Mouse (Mus musculus) WW6 (cell line): ENCODE results near the gene Vars.
"Not testable (repeated sequence)": the region's sequence is repeated elsewhere in the genome, so short reads cannot be mapped to it uniquely, and the experiment has no call there.

Source experiments
- DNase-seq: peaks from one replicate; pipeline ENCODE4 v3.0.0-alpha.2; 2013; ENCODE audit warnings: low read depth, low spot score

Gene Vars

DNA sequence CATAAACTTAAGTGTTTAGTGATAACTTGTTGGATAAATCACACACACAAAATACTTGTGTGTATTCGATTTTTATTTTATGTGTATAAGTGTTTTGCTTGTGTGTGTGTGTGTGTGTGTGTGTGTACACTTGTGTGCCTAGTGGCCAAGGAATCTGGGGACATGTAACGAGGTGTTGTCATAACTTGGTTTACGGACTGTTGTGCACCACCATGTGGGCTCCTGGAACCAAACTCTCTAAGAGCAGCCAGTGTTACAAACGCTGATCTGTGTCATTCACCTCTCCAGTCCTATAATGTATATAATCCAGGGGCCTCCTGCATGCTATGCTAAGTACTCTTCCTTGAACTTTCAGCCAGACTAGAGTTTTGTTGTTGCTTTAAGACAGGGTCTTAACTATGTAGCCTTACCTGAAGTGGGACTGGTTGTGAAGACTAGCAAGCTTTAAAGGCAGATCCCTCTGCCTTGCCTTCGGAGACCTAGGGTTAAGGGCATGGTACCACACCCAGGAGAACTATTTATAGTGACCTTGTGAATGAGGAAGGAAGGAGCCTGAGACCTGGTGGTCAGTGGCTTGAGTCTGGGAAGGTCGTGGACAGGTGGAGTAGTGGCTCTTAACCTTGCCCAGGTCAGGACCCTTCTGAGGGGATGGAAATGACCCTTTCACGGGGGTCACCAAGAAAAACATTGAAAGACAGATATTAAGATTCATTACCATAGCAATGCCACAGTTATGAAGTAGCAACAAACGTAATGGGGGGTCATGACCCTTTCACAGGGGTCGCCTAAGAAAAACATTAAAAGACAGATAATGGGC lies 2.4 kb downstream of the Vars start:
- no peak for DNase-seq

GRCm38 (mm10) chr17:35004075-35004717 lies 3.4 kb downstream of the Vars start:
- DNase-seq, result no peak

GRCm38 (mm10) chr17:35005158-35005557 lies 4.4 kb downstream of the Vars start:
- DNase-seq, result no peak

DNA sequence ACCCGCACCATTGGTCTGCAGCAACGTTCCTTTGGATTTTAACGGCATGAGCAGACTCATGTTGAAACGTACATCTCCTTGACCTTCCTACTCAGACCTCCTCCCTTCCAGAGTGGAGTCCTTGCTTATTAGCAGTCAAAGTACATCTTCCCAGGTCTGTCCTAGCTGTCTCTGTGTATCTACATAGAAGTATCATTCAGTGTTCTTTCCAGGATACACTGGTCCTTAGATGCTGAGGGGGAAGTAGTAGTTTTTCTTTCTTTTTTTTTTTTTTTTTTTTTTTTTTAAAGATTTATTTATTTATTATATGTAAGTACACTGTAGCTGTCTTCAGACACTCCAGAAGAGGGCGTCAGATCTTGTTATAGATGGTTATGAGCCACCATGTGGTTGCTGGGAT lies 5.1 kb downstream of the Vars start:
- not testable (repeated sequence) for DNase-seq

DNA sequence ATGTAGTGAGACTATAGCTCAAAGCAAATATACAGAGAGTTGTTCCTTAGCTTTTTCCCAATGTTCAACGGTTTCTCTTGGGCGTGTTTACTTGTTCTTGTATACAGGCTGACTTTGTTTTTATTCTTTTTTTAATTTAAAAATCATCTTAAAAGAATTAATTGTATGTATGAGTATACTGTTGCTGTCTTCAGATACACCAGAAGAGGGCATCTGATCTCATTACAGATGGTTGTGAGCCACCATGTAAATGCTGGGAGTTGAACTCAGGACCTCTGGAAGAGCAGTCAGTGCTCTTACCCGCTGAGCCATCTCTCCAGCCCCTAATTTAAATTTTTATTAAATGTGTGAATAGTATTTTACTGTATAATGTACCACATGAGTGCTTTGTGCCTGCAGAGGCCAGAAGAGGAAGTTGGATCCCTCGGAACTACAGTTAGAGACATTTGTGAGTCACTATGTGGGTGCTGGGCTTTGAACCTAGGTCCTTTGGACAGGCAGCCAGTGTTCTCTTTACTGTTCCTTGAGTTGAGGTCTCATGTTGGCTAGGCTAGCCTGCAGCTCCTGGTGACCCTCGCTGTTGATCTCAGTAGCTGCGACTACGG lies 6.7 kb downstream of the Vars start:
- no peak for DNase-seq

DNA sequence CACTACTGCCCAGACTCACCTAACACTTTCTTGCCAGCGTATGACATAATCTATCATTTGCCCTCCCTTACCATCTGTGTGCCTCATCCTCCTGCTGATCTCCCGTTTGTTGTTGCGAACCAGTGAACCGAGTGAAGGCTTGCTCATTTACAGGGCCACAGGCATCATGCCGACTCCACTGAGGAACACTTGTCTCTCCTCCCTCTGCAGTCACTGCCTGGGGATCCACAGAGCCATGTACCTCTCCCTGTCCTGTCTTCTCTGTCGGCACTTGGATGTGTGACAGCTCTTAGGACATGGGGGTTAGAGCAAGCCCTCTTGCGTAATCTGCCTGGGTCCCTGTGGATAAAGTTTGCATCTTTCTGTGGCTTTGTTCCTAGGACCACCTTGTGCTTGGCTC lies 8.8 kb downstream of the Vars start:
- DNase-seq, result no peak

GRCm38 (mm10) chr17:35011440-35011839 lies 10.7 kb downstream of the Vars start:
- DNase-seq, result no peak

DNA sequence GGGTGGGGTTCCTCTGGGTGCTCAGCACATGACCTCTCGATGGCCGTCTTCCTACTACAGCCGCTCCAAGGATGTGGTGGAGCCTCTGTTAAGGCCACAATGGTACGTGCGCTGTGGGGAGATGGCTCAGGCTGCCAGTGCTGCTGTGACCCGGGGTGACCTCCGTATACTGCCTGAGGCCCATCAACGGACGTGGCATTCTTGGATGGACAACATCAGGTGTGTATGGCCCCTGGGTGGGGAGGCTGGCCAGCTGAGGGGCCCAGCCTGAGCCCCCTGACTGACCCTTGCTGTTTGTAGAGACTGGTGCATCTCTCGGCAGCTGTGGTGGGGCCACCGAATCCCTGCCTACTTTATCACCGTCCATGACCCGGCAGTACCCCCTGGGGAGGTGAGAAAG lies 11.6 kb downstream of the Vars start:
- DNase-seq, result no peak

DNA sequence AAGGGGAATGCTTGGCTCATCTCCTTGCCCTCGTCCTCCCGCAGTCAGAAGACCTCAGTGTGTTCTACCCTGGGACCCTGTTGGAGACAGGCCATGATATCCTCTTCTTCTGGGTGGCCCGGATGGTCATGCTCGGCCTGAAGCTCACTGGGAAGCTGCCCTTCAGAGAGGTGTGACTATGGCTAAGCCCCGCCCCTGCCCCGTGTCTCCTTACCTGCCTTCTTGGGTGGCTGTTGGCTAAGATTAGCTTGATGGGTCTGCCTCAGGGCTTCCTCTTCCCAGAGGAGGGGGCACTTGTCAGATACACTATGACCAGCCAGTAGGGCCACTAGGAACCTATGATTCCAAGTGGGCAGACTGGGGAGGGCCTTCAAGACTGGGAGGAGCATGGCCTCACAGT lies 12.4 kb downstream of the Vars start:
- no peak for DNase-seq

DNA sequence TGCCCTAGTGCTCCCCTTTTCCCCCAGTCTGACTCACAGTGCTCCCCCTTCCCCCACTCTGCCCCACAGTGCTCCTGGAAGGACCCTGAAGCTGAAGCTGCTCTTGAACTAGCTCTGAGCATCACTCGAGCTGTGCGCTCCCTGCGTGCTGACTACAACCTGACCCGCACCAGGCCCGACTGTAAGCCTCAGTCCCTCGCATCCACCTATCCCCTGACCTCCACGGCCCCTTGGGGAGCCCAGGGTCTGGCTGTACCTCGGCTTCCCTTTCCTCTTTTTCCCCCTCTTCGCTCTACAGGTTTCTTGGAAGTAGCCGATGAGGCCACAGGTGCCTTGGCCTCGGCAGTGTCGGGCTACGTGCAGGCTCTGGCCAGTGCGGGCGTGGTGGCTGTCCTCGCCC lies 14.5 kb downstream of the Vars start:
- DNase-seq, result no peak

GRCm38 (mm10) chr17:35016376-35016775 lies 15.6 kb downstream of the Vars start, which contains the start of gene Vwa7:
Gene Vwa7, plus strand, starts transcription at chr17:35016579.
- no peak for DNase-seq

DNA sequence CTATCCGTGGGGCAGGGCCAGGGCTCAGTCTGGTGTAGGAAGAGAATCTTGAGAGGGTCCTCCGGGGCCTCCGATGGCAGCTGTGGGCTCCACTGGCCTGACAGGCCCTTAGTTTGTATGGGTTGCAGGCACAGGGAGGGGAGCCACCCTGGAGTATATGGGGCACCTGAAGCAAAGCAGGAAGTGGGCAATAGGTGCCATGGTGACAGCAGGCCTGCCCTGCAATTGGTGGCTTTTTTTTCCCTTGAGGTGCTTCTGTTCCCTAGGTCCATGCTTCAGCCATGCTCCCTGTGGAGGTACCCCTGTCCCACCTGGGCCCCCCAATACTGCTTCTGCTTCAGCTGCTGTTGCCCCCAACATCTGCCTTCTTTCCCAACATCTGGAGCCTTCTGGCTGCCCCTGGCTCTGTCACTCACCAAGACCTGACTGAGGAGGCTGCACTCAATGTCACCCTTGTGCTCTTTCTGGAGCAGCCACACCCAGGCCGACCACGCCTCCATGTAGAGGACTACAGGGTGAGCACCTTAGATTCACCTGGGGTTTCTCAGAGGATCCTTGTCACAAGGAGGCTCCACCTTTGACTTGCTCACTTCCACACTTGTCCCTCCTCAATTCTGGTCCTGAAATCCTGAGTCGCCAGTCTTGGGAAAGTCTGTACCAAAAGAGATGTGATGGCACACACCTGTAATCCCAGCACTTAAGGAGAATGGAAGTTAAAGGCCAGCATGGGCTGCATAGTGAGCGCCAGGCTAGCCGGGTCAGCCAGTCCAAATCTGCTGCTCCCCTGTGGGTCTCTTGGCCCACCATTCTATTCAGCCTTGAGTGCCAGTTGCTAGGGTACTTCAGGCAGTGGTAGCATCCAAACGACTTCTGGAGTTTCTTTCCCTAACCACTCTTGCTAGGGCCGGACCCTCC lies 16.3 kb downstream of the Vars start:
- no peak for DNase-seq

DNA sequence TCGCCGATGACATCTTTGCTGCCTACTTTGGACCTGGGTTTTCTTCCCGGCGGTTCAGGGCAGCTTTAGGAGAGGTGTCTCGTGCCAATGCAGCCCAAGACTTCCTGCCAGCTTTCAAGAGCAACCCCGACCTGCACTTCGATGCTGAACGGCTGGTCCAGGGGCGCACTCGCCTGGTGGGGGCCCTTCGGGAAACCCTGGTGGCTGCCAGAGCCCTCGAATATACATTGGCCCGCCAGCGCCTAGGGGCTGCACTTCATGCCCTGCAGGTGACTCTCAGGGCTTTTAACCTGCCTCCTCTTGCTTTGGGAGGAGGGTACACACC lies 16.9 kb downstream of the Vars start:
- DNase-seq, result no peak

GRCm38 (mm10) chr17:35018171-35018570 lies 17.4 kb downstream of the Vars start:
- DNase-seq, result no peak

DNA sequence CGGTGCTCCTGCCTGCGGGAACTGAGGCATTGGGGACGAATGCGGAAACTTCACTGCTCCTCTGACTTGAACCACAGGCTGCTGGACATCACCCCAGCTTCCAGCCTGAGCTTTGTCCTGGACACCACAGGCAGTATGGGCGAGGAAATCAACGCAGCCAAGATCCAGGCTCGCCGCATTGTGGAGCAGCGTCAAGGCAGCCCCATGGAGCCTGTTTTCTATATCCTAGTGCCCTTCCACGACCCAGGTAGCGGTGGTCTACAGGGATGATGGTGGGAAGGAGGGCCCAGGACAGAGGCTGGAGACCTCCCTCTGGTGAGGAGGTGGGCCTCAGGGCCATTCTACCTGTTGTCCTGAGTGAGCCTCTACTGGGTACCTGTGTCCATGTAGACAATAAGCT lies 19.1 kb downstream of the Vars start:
- DNase-seq, result no peak

GRCm38 (mm10) chr17:35020551-35020950 lies 19.8 kb downstream of the Vars start:
- DNase-seq, result no peak

DNA sequence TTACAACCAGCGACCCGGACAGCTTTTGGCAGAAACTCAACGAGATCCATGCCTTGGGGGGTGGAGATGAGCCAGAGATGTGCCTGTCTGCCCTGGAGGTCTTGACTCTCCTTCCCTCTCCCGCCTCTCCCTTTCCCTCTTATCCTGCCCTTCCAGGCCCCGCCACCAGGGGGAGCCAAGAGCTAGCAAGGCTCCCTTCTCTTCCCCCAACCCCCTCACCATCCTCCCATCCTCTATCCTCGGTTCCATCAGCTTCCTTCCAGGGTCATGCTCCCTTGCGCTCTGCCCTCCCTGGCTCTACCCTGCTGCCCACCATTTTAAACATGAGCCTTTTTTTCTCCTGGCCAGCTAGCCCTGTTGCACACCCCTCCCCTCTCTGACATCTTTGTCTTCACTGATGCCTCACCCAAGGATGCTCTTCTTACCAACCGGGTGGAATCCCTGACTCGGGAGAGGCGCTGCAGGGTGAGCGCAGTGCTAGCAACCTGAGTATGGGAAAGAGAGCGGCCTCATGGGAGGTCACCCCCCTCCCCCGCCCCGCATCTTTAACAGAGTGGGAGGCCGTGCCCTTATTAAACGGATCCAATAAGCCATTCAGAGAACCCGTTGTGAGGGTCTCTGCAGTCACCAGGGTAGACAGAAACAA lies 20.5 kb downstream of the Vars start:
- peak; percentile 43 for DNase-seq

GRCm38 (mm10) chr17:35021842-35022477 lies 21.2 kb downstream of the Vars start:
- no peak for DNase-seq

- DNase-seq, result no peak
Measured at GRCm38 (mm10) chr17:35022541-35023060, 21.8 kb downstream of the Vars start.

DNA sequence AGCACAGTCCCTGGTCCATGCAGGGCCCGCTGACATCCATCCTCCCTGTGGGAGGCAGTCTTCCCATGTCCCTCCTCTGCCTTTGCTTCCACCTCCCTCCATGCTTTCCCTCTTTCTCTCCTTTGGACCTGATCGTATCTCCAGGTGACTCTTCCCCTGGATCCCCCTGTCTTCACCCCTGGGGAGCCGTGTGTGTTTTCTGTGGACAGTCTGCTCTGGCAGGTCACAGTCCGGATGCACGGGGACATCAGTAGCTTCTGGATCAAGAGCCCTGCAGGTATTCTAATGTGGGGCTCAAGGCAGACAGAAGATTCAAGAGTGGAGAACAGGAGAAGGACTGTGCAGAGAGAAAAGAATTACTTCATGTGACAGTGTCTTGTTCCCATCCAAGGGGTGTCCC lies 22.4 kb downstream of the Vars start:
- no peak for DNase-seq

DNA sequence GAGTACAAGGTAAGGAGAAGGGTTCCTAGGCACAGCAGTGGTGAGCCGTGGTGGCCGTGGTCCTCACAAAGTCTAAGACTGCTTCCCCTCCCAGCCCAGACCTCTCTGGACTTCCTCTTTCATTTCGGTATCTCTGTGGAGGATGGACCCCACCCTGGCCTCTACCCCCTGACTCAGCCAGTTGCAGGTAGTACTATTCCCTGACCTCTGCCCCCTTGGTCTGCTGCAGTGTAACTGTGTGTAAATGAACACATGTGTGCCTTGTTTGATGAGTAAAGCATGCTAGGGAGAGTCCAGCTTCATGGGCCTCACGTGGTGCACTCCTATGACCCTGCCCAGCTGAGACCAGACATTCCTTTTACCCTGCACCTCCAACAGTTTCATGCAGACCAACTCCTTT lies 23.0 kb downstream of the Vars start:
- no peak for DNase-seq
